Mouse (Mus musculus) C2C12 (cell line): ENCODE measurements around the gene Haghl. TPM values are rescaled to one million over a fixed set of nuclear protein-coding genes. Genes with fewer than 3 reads are reported as not detected.

ENCODE experiments used
- H3K27me3 ChIP-seq: one replicate; pipeline ENCODE4 v1.6.1; 2011; ENCODE audit not compliant: control insufficient read depth, insufficient read depth, insufficient read length
- H3K36me3 ChIP-seq: one replicate; pipeline ENCODE4 v1.6.1; 2011; ENCODE audit not compliant: control insufficient read depth, insufficient read depth
- H3K4me3 ChIP-seq: one replicate; pipeline ENCODE4 v1.5.1; 2011; ENCODE audit warnings: mild to moderate bottlenecking, control low read depth; ENCODE audit not compliant: poor library complexity, insufficient read depth, severe bottlenecking
- H3K79me2 ChIP-seq: one replicate; pipeline ENCODE4 v1.6.1; 2011; ENCODE audit not compliant: control insufficient read depth, insufficient read depth
- H3K79me3 ChIP-seq: one replicate; pipeline ENCODE4 v1.6.1; 2011; ENCODE audit warnings: low read depth, control low read depth
- H3ac ChIP-seq: one replicate; pipeline ENCODE3; 2011; ENCODE audit warnings: low read depth; ENCODE audit not compliant: control insufficient read depth, insufficient read length
- CEBPB ChIP-seq: IDR thresholded peaks from one replicate; pipeline ENCODE4 v1.6.1; 2011; ENCODE audit warnings: low read depth, mild to moderate bottlenecking, control low read depth, moderate library complexity
- CTCF ChIP-seq: IDR thresholded peaks from one replicate; pipeline ENCODE4 v1.5.1; 2011; ENCODE audit not compliant: control insufficient read depth, insufficient read depth, insufficient read length
- FOSL1 ChIP-seq: IDR thresholded peaks from one replicate; pipeline ENCODE4 v1.8.0; 2011; ENCODE audit warnings: mild to moderate bottlenecking, low read length; ENCODE audit not compliant: poor library complexity, insufficient read depth, severe bottlenecking
- MAX ChIP-seq: IDR thresholded peaks from one replicate; pipeline ENCODE4 v1.6.1; 2011; ENCODE audit warnings: mild to moderate bottlenecking, control low read depth
- MYOD1 ChIP-seq: IDR thresholded peaks from one replicate; pipeline ENCODE4 v1.6.1; 2011; ENCODE audit warnings: low read depth; ENCODE audit not compliant: control insufficient read depth, insufficient read length
- MYOG ChIP-seq: IDR thresholded peaks from one replicate; pipeline ENCODE4 v1.6.1; 2011; ENCODE audit not compliant: control insufficient read depth, insufficient read length; ENCODE audit errors: extremely low read depth
- USF1 ChIP-seq: IDR thresholded peaks from one replicate; pipeline ENCODE4 v1.6.1; 2011; ENCODE audit warnings: low read depth, mild to moderate bottlenecking, control low read depth, moderate library complexity
- polyA plus RNA-seq: library from polyadenylated mRNA; unstranded; fragments of >200 nt; fragmentation: generic; extraction: Trizol; gene quantifications from one replicate; pipeline ENCODE4 v1.2.1, GENCODE M21; 2012; ENCODE audit warnings: missing spikeins

Haghl gene
- polyA plus RNA-seq, 1 experiment, result 14.4 TPM

DNA sequence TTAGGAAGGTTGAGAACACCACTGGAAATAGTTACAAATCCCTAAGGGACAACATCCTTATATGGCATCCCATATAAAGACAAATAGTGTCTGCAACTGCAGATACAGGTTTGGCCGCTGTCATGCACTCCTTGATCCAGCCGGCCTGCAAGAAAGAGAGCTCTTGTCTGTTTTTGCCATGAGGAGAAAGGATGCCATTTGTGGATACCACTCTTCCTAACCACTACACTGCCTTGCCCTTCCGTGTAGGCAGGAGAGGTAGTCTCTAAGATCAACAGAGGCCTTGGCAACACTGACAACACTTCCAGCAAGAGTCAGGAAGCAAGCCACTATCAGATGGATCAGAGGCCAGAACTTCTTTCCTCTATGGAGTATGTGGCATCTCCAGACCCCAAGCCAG lies 807 bp upstream of the Haghl start, which contains the start of gene Ccdc78:
Gene Ccdc78, plus strand, starts transcription at position 301 of the 400 bp plus-strand sequence.
- Histone ChIP-seq H3K4me3 (peak within 1 kb of the TSS; percentile 53), H3K79me2 (peaks cover 24% of the 10 kb centered on the region), H3K36me3 (peaks cover 21% of the 10 kb centered on the region), H3K79me3 (peaks cover 2% of the 10 kb centered on the region), H3ac (peak within 1 kb of the TSS; percentile 83), H3K27me3 (no peaks in the 10 kb centered on the region)
- TF ChIP-seq FOSL1 (no peak), CEBPB (no peak), MAX (no peak), USF1 (no peak), MYOG (no peak), MYOD1 (no peak), CTCF (no peak)

DNA sequence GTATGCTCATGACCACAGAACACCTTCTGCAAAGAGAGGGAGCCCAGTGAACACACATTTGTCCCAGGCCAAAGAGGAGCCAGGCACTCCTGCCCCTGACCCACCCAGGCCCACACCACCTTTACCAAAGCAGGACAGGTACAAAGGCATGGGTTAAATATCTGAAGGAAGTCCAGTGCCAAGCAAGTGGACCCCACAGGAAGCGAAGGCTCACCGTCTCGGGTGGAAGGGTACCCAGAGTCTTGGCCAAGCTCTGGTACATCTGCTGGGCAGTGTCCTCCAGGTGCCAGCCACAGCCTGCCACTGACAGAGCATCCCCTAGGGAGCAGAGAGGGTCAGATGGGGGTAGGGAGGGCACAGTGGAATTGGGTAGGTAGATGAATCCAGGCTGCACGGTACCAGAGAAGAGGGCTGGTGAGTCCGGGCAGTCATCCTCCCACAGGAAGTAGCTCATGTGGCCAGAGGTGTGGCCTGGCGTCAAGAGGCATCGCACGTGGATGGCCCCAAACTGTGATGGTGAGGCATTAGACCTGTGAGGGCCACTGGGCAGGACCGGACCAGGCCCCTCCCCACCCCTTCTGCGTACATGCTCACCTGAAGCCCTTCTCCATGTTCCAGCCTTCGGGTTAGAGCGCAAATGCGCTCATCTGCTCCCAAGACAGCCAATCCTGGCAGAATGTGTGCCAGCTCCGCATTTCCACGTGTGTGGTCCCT lies 1.5 kb downstream of the Haghl start:
- Histone ChIP-seq H3ac (peak overlapping the region; percentile 12), H3K36me3 (peaks cover 32% of the 10 kb centered on the region), H3K27me3 (no peaks in the 10 kb centered on the region), H3K79me2 (peaks cover 15% of the 10 kb centered on the region), H3K4me3 (no peak overlapping the region), H3K79me3 (no peaks in the 10 kb centered on the region)
- TF ChIP-seq FOSL1 (no peak), MYOD1 (no peak), MYOG (no peak), MAX (no peak), CEBPB (no peak), USF1 (no peak), CTCF (no peak)

DNA sequence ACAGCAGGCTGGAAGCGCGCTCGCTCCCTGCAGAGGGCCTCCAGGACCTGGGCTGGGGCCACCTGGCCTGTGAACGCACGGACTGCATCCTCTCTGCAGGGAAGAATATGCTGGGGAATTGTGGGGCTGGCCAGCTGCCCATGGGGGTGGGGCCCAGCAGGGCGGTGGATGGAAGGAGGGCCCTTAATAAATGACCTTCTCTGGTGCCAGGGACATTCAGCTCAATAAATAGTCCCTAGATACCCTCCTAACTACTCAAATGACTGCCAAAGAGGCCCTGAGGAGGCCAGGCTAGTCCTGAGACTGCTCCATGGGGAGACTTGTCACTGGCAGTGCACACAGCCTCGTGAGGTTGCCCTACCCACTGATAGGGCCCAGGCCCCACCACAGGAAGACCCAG lies 2.4 kb downstream of the Haghl start:
- Histone ChIP-seq H3K27me3 (no peaks in the 10 kb centered on the region), H3K79me2 (peaks cover 15% of the 10 kb centered on the region), H3K36me3 (peaks cover 32% of the 10 kb centered on the region), H3K4me3 (no peak overlapping the region), H3K79me3 (no peaks in the 10 kb centered on the region), H3ac (no peak overlapping the region)
- no peak for TF ChIP-seq MYOD1
- no peak for TF ChIP-seq CTCF
- TF ChIP-seq MAX, result no peak
- no peak for TF ChIP-seq MYOG

DNA sequence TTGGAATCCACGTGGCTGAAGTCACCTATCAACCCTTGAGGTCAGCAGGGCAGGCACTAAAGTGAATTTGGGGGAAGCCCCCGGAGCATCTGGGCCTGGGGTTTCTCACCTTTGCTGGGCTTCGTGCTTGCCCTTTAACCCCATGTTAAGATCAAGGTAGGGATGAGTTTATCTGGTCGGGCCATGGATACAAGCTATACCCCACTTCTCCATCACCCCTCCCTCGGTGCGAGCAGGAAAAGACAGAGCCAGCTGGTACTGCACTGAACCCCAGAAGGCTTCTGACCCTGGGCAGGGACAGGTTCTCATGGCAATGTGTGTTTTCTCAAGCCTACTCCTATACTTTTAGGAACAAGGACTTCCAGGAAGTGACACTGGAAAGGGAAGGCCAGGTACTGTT lies 4.1 kb downstream of the Haghl start:
- no peak for TF ChIP-seq MAX
- no peak for TF ChIP-seq MYOG
- no peak for TF ChIP-seq CTCF
- TF ChIP-seq USF1, result no peak
- TF ChIP-seq MYOD1, result no peak
- no peak for TF ChIP-seq CEBPB
- no peak for TF ChIP-seq FOSL1
- H3K79me2 ChIP-seq, result peaks cover 15% of the 10 kb centered on the region
- H3K36me3 ChIP-seq, result peaks cover 32% of the 10 kb centered on the region
- no peak overlapping the region for H3K4me3 ChIP-seq
- no peaks in the 10 kb centered on the region for H3K79me3 ChIP-seq
- H3K27me3 ChIP-seq, result no peaks in the 10 kb centered on the region
- no peak overlapping the region for H3ac ChIP-seq

DNA sequence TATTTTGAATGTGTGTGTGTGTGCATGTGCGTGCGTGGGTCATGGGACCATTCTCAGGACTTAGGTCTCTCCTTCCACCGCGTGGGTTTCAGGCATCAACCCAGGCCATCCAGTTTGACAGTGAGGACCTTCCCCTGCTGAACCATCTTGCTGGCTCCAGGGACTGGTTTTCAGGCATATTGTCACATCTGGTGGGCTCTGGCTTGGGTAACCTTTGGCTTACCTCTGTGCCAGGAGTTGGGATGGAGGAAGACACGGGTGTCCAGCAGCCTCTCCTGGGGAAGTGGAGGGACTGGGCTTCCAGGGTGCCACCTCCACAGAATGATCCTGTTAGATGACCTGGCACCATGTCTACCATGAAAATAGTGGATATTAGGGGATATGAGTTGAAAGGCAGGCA lies 7.5 kb downstream of the Haghl start:
- peaks cover 1% of the 10 kb centered on the region for H3K79me3 ChIP-seq
- no peak overlapping the region for H3ac ChIP-seq
- peaks cover 26% of the 10 kb centered on the region for H3K36me3 ChIP-seq
- H3K79me2 ChIP-seq, result no peaks in the 10 kb centered on the region
- no peak overlapping the region for H3K4me3 ChIP-seq
- TF ChIP-seq FOSL1 (no peak), MYOG (no peak), MAX (no peak), MYOD1 (no peak), CEBPB (no peak), USF1 (no peak)
- H3K27me3 ChIP-seq, result no peaks in the 10 kb centered on the region
